Mouse (Mus musculus): ENCODE measurements around the gene Sco1. TPM values are rescaled to one million over a fixed set of nuclear protein-coding genes. Genes with fewer than 3 reads are reported as not detected.

The Sco1 gene
- polyA plus RNA-seq, 1 experiment from 2014 or later = 18.8 TPM

- Histone ChIP-seq H3K9ac (ENCODE audit: low read length) (no peak overlapping the region), H3K4me1 (ENCODE audit: control insufficient read depth, insufficient read depth, low read length) (no peaks in the 10 kb centered on the region), H3K27me3 (ENCODE audit: control insufficient read depth, insufficient read depth, low read length) (no peaks in the 10 kb centered on the region), H3K36me3 (ENCODE audit: control insufficient read depth, insufficient read depth) (no peaks in the 10 kb centered on the region), H3K4me2 (ENCODE audit: low read depth, low read length) (no peak overlapping the region), H3K4me3 (ENCODE audit: low read length) (no peak overlapping the region), H3K27ac (ENCODE audit: low read length) (no peak overlapping the region), H3K9me3 (replicated peaks; ENCODE audit: control insufficient read depth, low read length) (no peaks in the 10 kb centered on the region)
- 27% methylated on average over 11 of the region's 11 CpGs for WGBS
- ATAC-seq (replicated peaks; ENCODE audit: extremely low read depth, insufficient read depth, low FRiP score) = no peak
Measured at GRCm38 (mm10) chr11:67112019-67112850, 59.8 kb downstream of the Sco1 start.

GRCm38 (mm10) chr11:67112851-67113202 lies 60.4 kb downstream of the Sco1 start:
- Histone ChIP-seq H3K36me3 (ENCODE audit: control insufficient read depth, insufficient read depth) (no peaks in the 10 kb centered on the region), H3K4me3 (ENCODE audit: low read length) (no peak overlapping the region), H3K27me3 (ENCODE audit: control insufficient read depth, insufficient read depth, low read length) (no peaks in the 10 kb centered on the region), H3K4me2 (ENCODE audit: low read depth, low read length) (no peak overlapping the region), H3K4me1 (ENCODE audit: control insufficient read depth, insufficient read depth, low read length) (no peaks in the 10 kb centered on the region), H3K9ac (ENCODE audit: low read length) (no peak overlapping the region), H3K27ac (ENCODE audit: low read length) (no peak overlapping the region), H3K9me3 (replicated peaks; ENCODE audit: control insufficient read depth, low read length) (no peaks in the 10 kb centered on the region)
- WGBS = 43% methylated on average over 11 of the region's 11 CpGs
- ATAC-seq (replicated peaks; ENCODE audit: extremely low read depth, insufficient read depth, low FRiP score) = no peak

- Histone ChIP-seq H3K9me3 (replicated peaks; ENCODE audit: control insufficient read depth, low read length) (no peaks in the 10 kb centered on the region), H3K27me3 (ENCODE audit: control insufficient read depth, insufficient read depth, low read length) (no peaks in the 10 kb centered on the region), H3K4me3 (ENCODE audit: low read length) (no peak overlapping the region), H3K9ac (ENCODE audit: low read length) (no peak overlapping the region), H3K36me3 (ENCODE audit: control insufficient read depth, insufficient read depth) (no peaks in the 10 kb centered on the region), H3K4me1 (ENCODE audit: control insufficient read depth, insufficient read depth, low read length) (no peaks in the 10 kb centered on the region), H3K4me2 (ENCODE audit: low read depth, low read length) (no peak overlapping the region), H3K27ac (ENCODE audit: low read length) (no peak overlapping the region)
- 85% methylated on average over 6 of the region's 6 CpGs for WGBS
- ATAC-seq (replicated peaks; ENCODE audit: extremely low read depth, insufficient read depth, low FRiP score) = no peak
Measured at GRCm38 (mm10) chr11:67113381-67113780, 60.9 kb downstream of the Sco1 start.

GRCm38 (mm10) chr11:67114261-67114660 lies 61.8 kb downstream of the Sco1 start:
- Histone ChIP-seq H3K9me3 (replicated peaks; ENCODE audit: control insufficient read depth, low read length) (no peaks in the 10 kb centered on the region), H3K27ac (ENCODE audit: low read length) (no peak overlapping the region), H3K4me3 (ENCODE audit: low read length) (no peak overlapping the region), H3K27me3 (ENCODE audit: control insufficient read depth, insufficient read depth, low read length) (no peaks in the 10 kb centered on the region), H3K36me3 (ENCODE audit: control insufficient read depth, insufficient read depth) (no peaks in the 10 kb centered on the region), H3K4me1 (ENCODE audit: control insufficient read depth, insufficient read depth, low read length) (no peaks in the 10 kb centered on the region), H3K9ac (ENCODE audit: low read length) (no peak overlapping the region), H3K4me2 (ENCODE audit: low read depth, low read length) (no peak overlapping the region)
- WGBS = 82% methylated on average over 5 of the region's 5 CpGs
- ATAC-seq (replicated peaks; ENCODE audit: extremely low read depth, insufficient read depth, low FRiP score) = no peak

- H3K9me3 ChIP-seq (replicated peaks; ENCODE audit: control insufficient read depth, low read length) = no peaks in the 10 kb centered on the region
- no peak overlapping the region for H3K9ac ChIP-seq (ENCODE audit: low read length)
- WGBS = 75% methylated on average over 12 of the region's 12 CpGs
- no peak for ATAC-seq (replicated peaks; ENCODE audit: extremely low read depth, insufficient read depth, low FRiP score)
- no peaks in the 10 kb centered on the region for H3K36me3 ChIP-seq (ENCODE audit: control insufficient read depth, insufficient read depth)
- no peaks in the 10 kb centered on the region for H3K4me1 ChIP-seq (ENCODE audit: control insufficient read depth, insufficient read depth, low read length)
- H3K4me2 ChIP-seq (ENCODE audit: low read depth, low read length) = no peak overlapping the region
- no peak overlapping the region for H3K4me3 ChIP-seq (ENCODE audit: low read length)
- no peak overlapping the region for H3K27ac ChIP-seq (ENCODE audit: low read length)
- no peaks in the 10 kb centered on the region for H3K27me3 ChIP-seq (ENCODE audit: control insufficient read depth, insufficient read depth, low read length)
Measured at GRCm38 (mm10) chr11:67114901-67115300, 62.4 kb downstream of the Sco1 start.

Small RNA genes lying within 50 kb of the gene (microRNA-seq; reads per million reads assigned to microRNA genes)
- gene Mir6923 = not detected

Other genes with a start within 250 kb of the Sco1 start
- 7.4 and 8.1 TPM in 2 replicates for gene Pirt, start 140.7 kb upstream of the Sco1 start, polyA plus RNA-seq (2015; fragmentation: Nextera tagmentation; extraction: Ambion mirVana)
- gene Tmem238l, start 96.0 kb upstream of the Sco1 start, polyA plus RNA-seq (2015; fragmentation: Nextera tagmentation; extraction: Ambion mirVana) = not detected in 2 replicates
- gene Tmem220, start 27.5 kb upstream of the Sco1 start, polyA plus RNA-seq (2015; fragmentation: Nextera tagmentation; extraction: Ambion mirVana) = 1.1 and 1.5 TPM in 2 replicates
- 19.9 and 22.8 TPM in 2 replicates for gene Adprm, start 76 bp upstream of the Sco1 start, polyA plus RNA-seq (2015; fragmentation: Nextera tagmentation; extraction: Ambion mirVana)
- gene Myh3, start 25.6 kb downstream of the Sco1 start, polyA plus RNA-seq (2015; fragmentation: Nextera tagmentation; extraction: Ambion mirVana) = 1.5 and 4.5 TPM in 2 replicates
- 0.03 and 0.05 TPM in 2 replicates for gene Myh2, start 118.4 kb downstream of the Sco1 start, polyA plus RNA-seq (2015; fragmentation: Nextera tagmentation; extraction: Ambion mirVana)
- 0.16 and 0.29 TPM in 2 replicates for gene Myh1, start 147.4 kb downstream of the Sco1 start, polyA plus RNA-seq (2015; fragmentation: Nextera tagmentation; extraction: Ambion mirVana)
- gene Myh4, start 185.4 kb downstream of the Sco1 start, polyA plus RNA-seq (2015; fragmentation: Nextera tagmentation; extraction: Ambion mirVana) = not detected in 2 replicates
- 2.6 and 7.6 TPM in 2 replicates for gene Myh8, start 224.5 kb downstream of the Sco1 start, polyA plus RNA-seq (2015; fragmentation: Nextera tagmentation; extraction: Ambion mirVana)